Mouse (Mus musculus): ENCODE measurements around the gene Prkn.

- no peak for TF ChIP-seq CTCF (IDR thresholded peaks at IDR 0.05)
- no peak for TF ChIP-seq POLR2A (IDR thresholded peaks at IDR 0.05; ENCODE audit: insufficient read depth, low read depth, low read length)
- TF ChIP-seq EP300 (IDR thresholded peaks at IDR 0.05; ENCODE audit: insufficient read depth, low read depth, low read length): no peak
Measured at GRCm38 (mm10) chr17:11962808-11963207, 1122.6 kb downstream of the Prkn start.
